Mouse (Mus musculus): ENCODE measurements around the gene Prss43. TPM values are rescaled to one million over a fixed set of nuclear protein-coding genes. Genes with fewer than 3 reads are reported as not detected.
A peak's percentile ranks its signal among the peaks of the same experiment; 100 is the strongest.

The Prss43 gene
- polyA plus RNA-seq, 1 experiment from 2014 or later: not detected

GRCm38 (mm10) chr9:110877353-110877752 is 50.9 kb downstream of the Prss43 start:
- Histone ChIP-seq H3K27me3 (replicated peaks) (peaks cover 71% of the 10 kb centered on the region), H3K4me2 (replicated peaks) (no peak overlapping the region), H3K9me3 (no peaks in the 10 kb centered on the region), H3K4me1 (peaks cover 30% of the 10 kb centered on the region), H3K9ac (no peak overlapping the region), H3K4me3 (no peak overlapping the region), H3K36me3 (no peaks in the 10 kb centered on the region), H3K27ac (no peak overlapping the region)
- no peak for ATAC-seq (ENCODE audit: low FRiP score, low read depth)
- WGBS: 91% methylated on average over 1 of the region's 1 CpGs

GRCm38 (mm10) chr9:110877888-110878287 is 51.4 kb downstream of the Prss43 start:
- WGBS: 85% methylated on average over 5 of the region's 5 CpGs
- Histone ChIP-seq H3K27ac (no peak overlapping the region), H3K4me2 (replicated peaks) (no peak overlapping the region), H3K36me3 (no peaks in the 10 kb centered on the region), H3K9ac (no peak overlapping the region), H3K27me3 (replicated peaks) (peaks cover 70% of the 10 kb centered on the region), H3K4me3 (no peak overlapping the region), H3K9me3 (no peaks in the 10 kb centered on the region), H3K4me1 (peaks cover 30% of the 10 kb centered on the region)
- ATAC-seq (ENCODE audit: low FRiP score, low read depth): no peak

GRCm38 (mm10) chr9:110879191-110879920 is 52.9 kb downstream of the Prss43 start, which contains the start of gene Als2cl:
Als2cl (plus strand) TSS chr9:110879870.
- WGBS: 16% methylated on average over 12 of the region's 12 CpGs
- Histone ChIP-seq H3K9ac (peak within 1 kb of the TSS; percentile 26; the same call in 1 of the 2 replicates), H3K27ac (no peak within 1 kb of the TSS), H3K9me3 (no peaks in the 10 kb centered on the region), H3K27me3 (replicated peaks) (peaks cover 57% of the 10 kb centered on the region), H3K4me2 (replicated peaks) (peak within 1 kb of the TSS; percentile 86), H3K4me3 (peak within 1 kb of the TSS; percentile 42), H3K36me3 (no peaks in the 10 kb centered on the region), H3K4me1 (peaks cover 20% of the 10 kb centered on the region)
- ATAC-seq (ENCODE audit: low FRiP score, low read depth): no peak

GRCm38 (mm10) chr9:110879998-110880561 is 53.6 kb downstream of the Prss43 start, which contains the start of gene Tmie:
Tmie (minus strand) TSS chr9:110880113.
- Histone ChIP-seq H3K36me3 (no peaks in the 10 kb centered on the region), H3K27ac (no peak within 1 kb of the TSS), H3K27me3 (replicated peaks) (peaks cover 57% of the 10 kb centered on the region), H3K4me1 (peaks cover 13% of the 10 kb centered on the region), H3K4me3 (peak within 1 kb of the TSS; percentile 42), H3K9me3 (no peaks in the 10 kb centered on the region), H3K4me2 (replicated peaks) (peak within 1 kb of the TSS; percentile 86), H3K9ac (peak within 1 kb of the TSS; percentile 26; the same call in 1 of the 2 replicates)
- ATAC-seq (ENCODE audit: low FRiP score, low read depth): no peak
- 2% methylated on average over 55 of the region's 57 CpGs for WGBS

- H3K27me3 ChIP-seq (replicated peaks): peaks cover 57% of the 10 kb centered on the region
- WGBS: 75% methylated on average over 4 of the region's 4 CpGs
- H3K9me3 ChIP-seq: no peaks in the 10 kb centered on the region
- H3K4me2 ChIP-seq (replicated peaks): peak overlapping the region; percentile 86
- no peak overlapping the region for H3K4me3 ChIP-seq
- H3K4me1 ChIP-seq: peaks cover 8% of the 10 kb centered on the region
- ATAC-seq (ENCODE audit: low FRiP score, low read depth): no peak
- H3K9ac ChIP-seq: no peak overlapping the region
- no peaks in the 10 kb centered on the region for H3K36me3 ChIP-seq
- no peak overlapping the region for H3K27ac ChIP-seq
Measured at GRCm38 (mm10) chr9:110880772-110881171, 54.3 kb downstream of the Prss43 start.

Other genes with a start within 250 kb of the Prss43 start
- gene Nradd, start 202.2 kb upstream of the Prss43 start, polyA plus RNA-seq (2016; fragmentation: Nextera tagmentation; extraction: Ambion mirVana): 41.2 and 42.7 TPM in 2 replicates
- 1.6 and 2.6 TPM in 2 replicates for gene Nbeal2, start 172.5 kb upstream of the Prss43 start, polyA plus RNA-seq (2016; fragmentation: Nextera tagmentation; extraction: Ambion mirVana)
- gene Ccdc12, start 170.2 kb upstream of the Prss43 start, polyA plus RNA-seq (2016; fragmentation: Nextera tagmentation; extraction: Ambion mirVana): 125 and 133 TPM in 2 replicates
- 1.0 and 3.9 TPM in 2 replicates for gene Myl3, start 84.8 kb upstream of the Prss43 start, polyA plus RNA-seq (2016; fragmentation: Nextera tagmentation; extraction: Ambion mirVana)
- 40.6 and 42.4 TPM in 2 replicates for gene Pth1r, start 79.5 kb upstream of the Prss43 start, polyA plus RNA-seq (2016; fragmentation: Nextera tagmentation; extraction: Ambion mirVana)
- not detected in 2 replicates for gene Prss42, start 28.5 kb upstream of the Prss43 start, polyA plus RNA-seq (2016; fragmentation: Nextera tagmentation; extraction: Ambion mirVana)
- gene Prss44, start 12.7 kb upstream of the Prss43 start, polyA plus RNA-seq (2016; fragmentation: Nextera tagmentation; extraction: Ambion mirVana): not detected in 2 replicates
- gene Prss45, start 7.9 kb downstream of the Prss43 start, polyA plus RNA-seq (2016; fragmentation: Nextera tagmentation; extraction: Ambion mirVana): not detected in 2 replicates
- gene Prss46, start 17.8 kb downstream of the Prss43 start, polyA plus RNA-seq (2016; fragmentation: Nextera tagmentation; extraction: Ambion mirVana): not detected in 2 replicates
- 0.28 TPM in 1 of 2 replicates, not detected in the other for gene Prss50, start 31.3 kb downstream of the Prss43 start, polyA plus RNA-seq (2016; fragmentation: Nextera tagmentation; extraction: Ambion mirVana)
- 1.00 and 1.2 TPM in 2 replicates for gene Als2cl, start 53.2 kb downstream of the Prss43 start, polyA plus RNA-seq (2016; fragmentation: Nextera tagmentation; extraction: Ambion mirVana)
- 0.70 and 1.1 TPM in 2 replicates for gene Tmie, start 53.4 kb downstream of the Prss43 start, polyA plus RNA-seq (2016; fragmentation: Nextera tagmentation; extraction: Ambion mirVana)
- gene Fam240a, start 90.2 kb downstream of the Prss43 start, polyA plus RNA-seq (2016; fragmentation: Nextera tagmentation; extraction: Ambion mirVana): not detected in 2 replicates
- gene Tdgf1, start 119.5 kb downstream of the Prss43 start, polyA plus RNA-seq (2016; fragmentation: Nextera tagmentation; extraction: Ambion mirVana): not detected in 2 replicates
- 0.41 and 0.48 TPM in 2 replicates for gene Lrrc2, start 124.9 kb downstream of the Prss43 start, polyA plus RNA-seq (2016; fragmentation: Nextera tagmentation; extraction: Ambion mirVana)
- not detected in 2 replicates for gene Rtp3, start 163.9 kb downstream of the Prss43 start, polyA plus RNA-seq (2016; fragmentation: Nextera tagmentation; extraction: Ambion mirVana)
- 1.2 and 2.2 TPM in 2 replicates for gene Ltf, start 192.6 kb downstream of the Prss43 start, polyA plus RNA-seq (2016; fragmentation: Nextera tagmentation; extraction: Ambion mirVana)
- 0.70 and 0.72 TPM in 2 replicates for gene Ccrl2, start 230.8 kb downstream of the Prss43 start, polyA plus RNA-seq (2016; fragmentation: Nextera tagmentation; extraction: Ambion mirVana)